Mouse (Mus musculus) frontal cortex, postnatal 36 days (tissue): ENCODE measurements at regions not wholly inside any gene's neighbourhood (a gene's known extent, or its start where the extent isn't known, plus 50 kb on each side); places are given as distances from the start of the nearest gene placed in this dataset.

ENCODE experiments used
- DNase-seq, 2 experiments: peaks; one replicate each; pipeline ENCODE4 v3.0.0; 2022; ENCODE audit warnings: low spot score in 2 of 2

GRCm38 (mm10) chr8:27837903-27838302 lies 390.4 kb downstream of the Poteg start:
- no peak for DNase-seq

DNA sequence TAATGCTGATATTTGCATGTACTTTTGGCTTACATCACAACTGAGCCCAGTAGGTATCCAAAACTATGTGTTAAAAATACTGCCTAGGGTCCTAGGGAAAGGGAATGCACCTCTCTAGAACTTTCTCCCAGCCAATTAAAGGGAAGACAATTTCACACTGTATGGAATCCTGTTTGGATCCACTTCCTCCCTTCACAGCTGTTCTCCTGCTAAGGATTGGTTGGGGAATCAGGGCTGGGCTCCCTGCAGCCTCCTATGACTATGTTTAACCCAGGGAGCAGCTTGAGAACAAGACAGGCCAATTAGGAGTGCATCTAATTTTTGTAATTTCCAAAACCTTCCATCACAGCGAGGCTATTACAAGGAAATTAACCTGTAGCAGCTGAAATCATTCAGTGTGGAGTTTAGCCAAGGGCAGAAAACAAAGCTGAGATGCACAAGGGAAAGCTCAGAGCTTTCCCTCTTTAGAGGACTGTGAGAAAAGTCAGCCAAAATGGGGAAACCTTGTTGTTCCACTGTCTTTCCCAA lies 419.1 kb downstream of the Poteg start:
- no peak for DNase-seq

GRCm38 (mm10) chr8:27868591-27868990 lies 421.1 kb downstream of the Poteg start:
- DNase-seq = peak; percentile 68 to 79

DNA sequence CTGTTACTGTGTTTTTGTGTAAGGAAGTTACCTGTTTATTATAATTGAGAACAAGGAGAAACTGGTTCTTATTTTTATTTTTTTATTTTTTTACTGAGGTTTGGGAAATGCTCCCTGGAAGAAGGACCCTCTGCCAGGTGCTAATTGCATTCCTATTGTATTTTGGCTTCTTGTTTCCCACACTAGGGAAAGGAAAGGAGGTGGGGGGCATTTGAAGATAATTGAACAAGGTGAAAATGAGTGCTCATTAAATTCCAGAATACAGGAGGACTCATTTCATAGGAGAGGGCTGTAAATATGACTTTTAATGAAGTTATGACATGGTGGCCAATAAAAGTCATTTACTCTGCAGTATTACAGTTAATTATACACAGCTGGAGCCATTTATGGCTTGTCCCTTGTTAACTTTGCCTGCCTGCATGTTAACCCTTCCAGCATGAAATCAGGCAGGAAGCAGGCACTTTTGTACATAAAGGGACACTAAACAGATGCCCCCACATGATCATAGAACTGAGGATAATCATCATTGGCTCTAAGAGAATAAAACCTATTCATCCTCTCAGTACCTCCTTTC lies 430.3 kb downstream of the Poteg start:
- DNase-seq = no peak

GRCm38 (mm10) chr8:27889292-27889691 lies 441.8 kb downstream of the Poteg start:
- DNase-seq = no peak

DNA sequence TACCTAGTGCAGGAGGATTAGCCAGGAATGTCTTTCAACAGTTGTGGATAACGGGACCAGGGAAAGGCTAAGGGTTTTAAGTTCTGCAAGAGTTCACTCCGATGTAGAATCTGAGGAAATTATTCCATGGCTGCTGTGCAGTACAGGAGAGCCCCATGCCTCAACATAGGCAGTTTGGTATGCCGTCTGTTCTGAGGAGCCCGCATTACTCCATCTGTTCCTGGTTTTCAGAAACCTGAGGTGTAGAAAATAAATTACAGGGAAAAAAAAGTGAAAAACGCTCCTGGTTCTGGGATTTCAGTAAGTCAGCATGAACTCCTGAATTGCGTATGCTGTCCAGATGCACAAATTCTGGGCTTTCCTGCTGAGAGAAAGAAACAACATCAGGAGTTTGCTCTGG lies 446.9 kb downstream of the Poteg start:
- peak in 1 of 2 experiments; percentile 13 for DNase-seq

DNA sequence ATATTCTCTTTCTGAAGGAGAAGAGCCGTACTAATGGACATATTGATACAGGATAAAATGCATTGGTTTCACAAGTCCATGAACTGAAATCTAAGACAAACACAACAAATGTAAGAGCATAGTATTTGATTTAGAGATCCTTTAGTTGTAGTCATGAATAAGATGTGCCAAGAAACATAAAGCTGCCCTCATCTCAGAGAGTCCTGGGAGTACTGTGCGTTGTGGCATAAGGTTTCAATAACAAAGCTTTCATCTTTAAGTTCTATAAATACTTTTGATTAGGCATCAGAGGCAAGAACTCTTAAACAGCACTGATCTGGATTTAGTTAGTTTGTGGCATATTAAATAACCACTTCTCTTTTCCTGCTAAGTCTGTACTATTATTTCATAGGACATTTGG lies 452.6 kb downstream of the Poteg start:
- DNase-seq = no peak

GRCm38 (mm10) chr8:27903796-27904195 lies 456.3 kb downstream of the Poteg start:
- no peak for DNase-seq

- DNase-seq = no peak
Measured at GRCm38 (mm10) chr8:27909347-27909945, 462.0 kb downstream of the Poteg start.

- no peak for DNase-seq
Measured at GRCm38 (mm10) chr8:27938559-27939492, 491.4 kb downstream of the Poteg start.

GRCm38 (mm10) chr8:27955000-27955399 lies 507.5 kb downstream of the Poteg start:
- no peak for DNase-seq

- DNase-seq = no peak
Measured at GRCm38 (mm10) chr8:27980920-27981319, 533.5 kb downstream of the Poteg start.

DNA sequence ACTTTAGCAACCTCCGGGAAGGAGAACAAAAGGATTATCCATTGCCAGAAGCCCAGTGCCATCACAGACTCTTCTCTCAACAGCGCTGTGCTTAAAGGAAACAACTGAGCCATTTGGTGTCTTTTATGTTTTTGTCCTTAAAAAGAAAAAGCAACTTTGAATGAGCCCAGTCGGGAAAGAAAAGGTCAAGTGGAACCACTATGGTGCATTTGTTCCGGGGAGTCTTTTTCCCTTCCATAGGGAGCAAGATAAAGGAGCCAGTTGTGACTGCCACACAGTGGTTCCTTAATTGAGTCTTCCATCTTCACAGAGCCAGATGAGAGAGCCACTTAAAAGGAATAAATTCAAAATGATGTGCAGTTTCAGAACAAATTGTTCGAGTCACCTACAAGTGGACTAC lies 534.3 kb downstream of the Poteg start:
- DNase-seq = no peak

- DNase-seq = no peak
Measured at GRCm38 (mm10) chr8:28012849-28013248, 565.4 kb downstream of the Poteg start.
